Mouse (Mus musculus) limb, embryonic 15.5 days (tissue): ENCODE measurements around the gene Dph3. TPM values are rescaled to one million over a fixed set of nuclear protein-coding genes. Genes with fewer than 3 reads are reported as not detected.

Experiments
- ATAC-seq: fragments of 200-750 bp; cut with Nextera tagmentation; 2 replicates; pipeline ENCODE4 v1.8.0; 2017; ENCODE audit warnings: low read depth, moderate TSS enrichment; ENCODE audit not compliant: insufficient number of reproducible peaks, low FRiP score, low TSS enrichment
- H3K27ac ChIP-seq: fragments of 300-500 bp; sonication (generic); 2 replicates; pipeline ENCODE4 v1.5.1; 2015; ENCODE audit warnings: moderate library complexity, mild to moderate bottlenecking, inconsistent platforms
- H3K27me3 ChIP-seq: fragments of 300-500 bp; sonication (generic); 2 replicates; pipeline ENCODE4 v1.6.1; 2015; ENCODE audit warnings: inconsistent platforms
- H3K36me3 ChIP-seq: fragments of 300-500 bp; sonication (generic); 2 replicates; pipeline ENCODE4 v1.6.1; 2015; ENCODE audit warnings: inconsistent platforms
- H3K4me1 ChIP-seq: fragments of 300-500 bp; sonication (generic); 2 replicates; pipeline ENCODE4 v1.6.1; 2015; ENCODE audit warnings: inconsistent platforms
- H3K4me2 ChIP-seq: fragments of 300-500 bp; sonication (generic); 2 replicates; pipeline ENCODE4 v1.6.1; 2015; ENCODE audit warnings: mild to moderate bottlenecking, inconsistent platforms
- H3K4me3 ChIP-seq: fragments of 300-500 bp; sonication (generic); 2 replicates; pipeline ENCODE4 v1.5.1; 2015; ENCODE audit warnings: mild to moderate bottlenecking, inconsistent platforms
- H3K9ac ChIP-seq: fragments of 300-500 bp; sonication (generic); 2 replicates; pipeline ENCODE4 v1.6.1; 2015; ENCODE audit warnings: inconsistent platforms
- H3K9me3 ChIP-seq: fragments of 300-500 bp; sonication (generic); 2 replicates; pipeline ENCODE4 v1.6.1; 2016; ENCODE audit warnings: inconsistent platforms
- WGBS: fragments of 180-500 bp; shearing (Covaris S2); methylation state at CpG from one replicate; pipeline ENCODE4 v1.1.7; 2015; 5-methylcytosine and 5-hydroxymethylcytosine counted together
- polyA plus RNA-seq: library from polyadenylated mRNA; unstranded; fragments of >200 nt; fragmentation: Nextera tagmentation; extraction: Ambion mirVana; gene quantifications from 2 replicates; pipeline ENCODE4 v1.2.1, GENCODE M21; 2015

Gene Dph3
- polyA plus RNA-seq, 1 experiment from 2014 or later = 74.3 TPM

- no peak overlapping the region for H3K4me2 ChIP-seq
- H3K4me1 ChIP-seq = no peaks in the 10 kb centered on the region
- H3K27ac ChIP-seq = no peak overlapping the region
- H3K9ac ChIP-seq = no peak overlapping the region
- no peaks in the 10 kb centered on the region for H3K9me3 ChIP-seq
- WGBS = 75% methylated on average over 8 of the region's 8 CpGs
- ATAC-seq = no peak
- no peak overlapping the region for H3K4me3 ChIP-seq
- no peaks in the 10 kb centered on the region for H3K27me3 ChIP-seq
- no peaks in the 10 kb centered on the region for H3K36me3 ChIP-seq
Measured at GRCm38 (mm10) chr14:32046357-32046756, 39.2 kb downstream of the Dph3 start.

DNA sequence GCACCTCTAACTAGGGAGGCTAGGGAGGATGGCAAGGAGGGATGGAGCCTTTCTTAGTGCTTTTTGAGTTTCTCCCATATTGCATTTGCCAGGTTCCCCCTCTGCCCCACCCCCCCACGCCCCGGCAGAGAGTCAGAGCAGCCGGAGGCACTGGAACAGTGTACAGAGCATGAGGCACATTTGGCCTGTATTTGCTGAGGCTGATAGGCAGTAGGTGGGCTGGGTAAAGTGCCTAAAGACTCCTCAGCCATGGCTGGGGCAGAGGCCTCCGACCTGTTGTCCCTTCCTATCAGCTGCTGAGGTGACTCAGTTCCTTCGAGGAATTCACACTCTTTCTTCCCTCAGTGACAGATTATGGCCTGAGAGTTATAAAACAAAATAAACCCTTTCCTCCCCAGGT is 43.4 kb downstream of the Dph3 start:
- Histone ChIP-seq H3K9ac (no peak overlapping the region), H3K36me3 (no peaks in the 10 kb centered on the region), H3K9me3 (no peaks in the 10 kb centered on the region), H3K4me1 (no peaks in the 10 kb centered on the region), H3K4me3 (no peak overlapping the region), H3K27ac (no peak overlapping the region), H3K4me2 (no peak overlapping the region), H3K27me3 (no peaks in the 10 kb centered on the region)
- whole genome bisulfite sequencing = 30% methylated on average over 5 of the region's 5 CpGs
- ATAC-seq = no peak

DNA sequence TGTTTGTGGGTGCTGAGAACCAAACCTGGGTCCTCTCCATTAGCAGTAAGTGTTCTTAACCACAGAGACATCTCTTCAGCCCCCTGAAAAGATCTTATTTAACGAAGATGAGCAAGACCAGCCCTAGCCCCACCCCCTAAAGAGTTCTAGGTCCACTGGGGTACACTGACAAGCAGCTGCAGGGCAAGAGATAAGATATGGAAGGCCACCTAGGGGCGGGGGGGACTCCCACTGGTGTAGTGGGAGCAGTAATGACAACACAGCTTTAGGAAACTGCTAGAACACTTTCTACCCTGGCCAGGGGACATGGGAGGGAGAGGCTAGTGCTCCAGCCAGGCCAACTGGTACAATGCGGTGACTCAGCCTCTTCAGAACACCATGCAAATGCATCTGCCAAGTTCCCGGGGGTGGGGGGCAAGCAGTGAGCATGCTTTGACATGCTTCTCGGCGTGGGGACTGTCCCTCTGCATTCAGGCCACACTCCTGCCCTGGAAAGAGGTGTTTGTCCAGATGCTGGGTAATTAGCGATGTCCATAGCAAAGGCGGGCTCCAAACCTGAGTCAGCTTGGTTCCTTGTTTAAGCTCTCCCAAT is 47.8 kb downstream of the Dph3 start:
- WGBS = 78% methylated on average over 8 of the region's 8 CpGs
- no peak for ATAC-seq

DNA sequence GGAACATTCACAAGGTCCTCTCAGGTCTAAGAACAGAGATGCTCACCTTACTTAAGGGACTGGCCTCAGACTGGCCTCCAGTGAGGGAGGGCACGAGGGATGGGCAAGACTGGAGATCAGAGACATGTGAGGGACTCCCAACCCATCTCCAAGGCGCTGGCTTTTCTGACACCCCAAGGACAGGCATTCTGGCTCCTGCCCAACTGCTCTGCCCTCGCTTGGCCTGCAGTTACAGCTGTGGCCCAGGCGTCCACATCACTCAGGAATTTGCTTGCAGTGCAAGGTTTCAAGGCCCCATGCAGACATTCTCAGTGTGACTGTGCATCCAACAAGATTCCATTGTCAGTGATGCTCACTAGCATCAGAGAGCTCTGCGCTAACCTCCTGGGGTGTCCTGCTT is 49.0 kb downstream of the Dph3 start:
- no peak for ATAC-seq
- 71% methylated on average over 5 of the region's 5 CpGs for WGBS

More for the DNA sequence above, 47.8 kb downstream of the Dph3 start:
- Histone ChIP-seq H3K4me1 (no peaks in the 10 kb centered on the region), H3K9ac (no peak overlapping the region), H3K9me3 (no peaks in the 10 kb centered on the region), H3K27me3 (no peaks in the 10 kb centered on the region), H3K27ac (no peak overlapping the region), H3K4me2 (no peak overlapping the region), H3K4me3 (no peak overlapping the region), H3K36me3 (no peaks in the 10 kb centered on the region)

GRCm38 (mm10) chr14:32032522-32032921 is 53.0 kb downstream of the Dph3 start:
- no peak overlapping the region for H3K27ac ChIP-seq
- no peaks in the 10 kb centered on the region for H3K9me3 ChIP-seq
- no peak overlapping the region for H3K4me2 ChIP-seq
- H3K27me3 ChIP-seq = peaks cover 6% of the 10 kb centered on the region; the same call in 1 of the 2 replicates
- H3K4me3 ChIP-seq = no peak overlapping the region
- H3K36me3 ChIP-seq = no peaks in the 10 kb centered on the region
- H3K4me1 ChIP-seq = peaks cover 19% of the 10 kb centered on the region
- WGBS = 5% methylated on average over 4 of the region's 4 CpGs
- ATAC-seq = no peak
- no peak overlapping the region for H3K9ac ChIP-seq

More for the DNA sequence above, 49.0 kb downstream of the Dph3 start:
- Histone ChIP-seq H3K9me3 (no peaks in the 10 kb centered on the region), H3K9ac (no peak overlapping the region), H3K4me3 (no peak overlapping the region), H3K27me3 (no peaks in the 10 kb centered on the region), H3K36me3 (no peaks in the 10 kb centered on the region), H3K4me2 (no peak overlapping the region), H3K27ac (no peak overlapping the region), H3K4me1 (no peaks in the 10 kb centered on the region)

Other genes with a start within 250 kb of the Dph3 start
- gene Galnt15, start 56.7 kb downstream of the Dph3 start, polyA plus RNA-seq = 0.24 and 0.26 TPM in 2 replicates
- gene Oxnad1, start 355 bp downstream of the Dph3 start, polyA plus RNA-seq = 17.4 and 22.0 TPM in 2 replicates
- gene Msmb, start 56.3 kb upstream of the Dph3 start, polyA plus RNA-seq = not detected in 2 replicates
- 99.3 and 104 TPM in 2 replicates for gene Ncoa4, start 74.1 kb upstream of the Dph3 start, polyA plus RNA-seq
- gene Timm23, start 116.2 kb upstream of the Dph3 start, polyA plus RNA-seq = 269 and 291 TPM in 2 replicates
- 33.8 and 37.7 TPM in 2 replicates for gene Parg, start 116.2 kb upstream of the Dph3 start, polyA plus RNA-seq
- 9.2 and 9.8 TPM in 2 replicates for gene Ogdhl, start 236.3 kb upstream of the Dph3 start, polyA plus RNA-seq